Mouse (Mus musculus) hindbrain, embryonic 15.5 days (tissue): ENCODE results near the gene Nme3. TPM values are rescaled to one million over a fixed set of nuclear protein-coding genes. Genes with fewer than 3 reads are reported as not detected.
A peak's percentile ranks its signal among the peaks of the same experiment; 100 is the strongest.

Experiments used
- ATAC-seq: fragments of 200-750 bp; cut with Nextera tagmentation; 2 replicates; pipeline ENCODE4 v1.8.0; 2017; ENCODE audit warnings: low read depth, moderate number of reproducible peaks, moderate TSS enrichment; ENCODE audit not compliant: low FRiP score
- H3K27ac ChIP-seq: fragments of 300-500 bp; sonication (generic); replicated peaks from 2 replicates; pipeline ENCODE4 v1.5.1; 2015; ENCODE audit warnings: mild to moderate bottlenecking, inconsistent platforms
- H3K27me3 ChIP-seq: fragments of 300-500 bp; sonication (generic); 2 replicates; pipeline ENCODE4 v1.6.1; 2015; ENCODE audit warnings: control low read depth, inconsistent platforms
- H3K36me3 ChIP-seq: fragments of 300-500 bp; sonication (generic); 2 replicates; pipeline ENCODE4 v1.6.1; 2015; ENCODE audit warnings: control low read depth, inconsistent platforms
- H3K4me1 ChIP-seq: fragments of 300-500 bp; sonication (generic); replicated peaks from 2 replicates; pipeline ENCODE4 v1.6.1; 2015; ENCODE audit warnings: control low read depth, inconsistent platforms
- H3K4me2 ChIP-seq: fragments of 300-500 bp; sonication (generic); 2 replicates; pipeline ENCODE4 v1.6.1; 2015; ENCODE audit warnings: moderate library complexity, mild to moderate bottlenecking, inconsistent platforms
- H3K4me3 ChIP-seq: fragments of 300-500 bp; sonication (generic); 2 replicates; pipeline ENCODE4 v1.5.1; 2015; ENCODE audit warnings: mild to moderate bottlenecking, inconsistent platforms
- H3K9ac ChIP-seq: fragments of 300-500 bp; sonication (generic); 2 replicates; pipeline ENCODE4 v1.6.1; 2015; ENCODE audit warnings: inconsistent platforms
- H3K9me3 ChIP-seq: fragments of 300-500 bp; sonication (generic); 2 replicates; pipeline ENCODE4 v1.6.1; 2016; ENCODE audit warnings: control low read depth, inconsistent platforms
- WGBS: fragments of 180-500 bp; shearing (Covaris S2); methylation state at CpG from one replicate; pipeline ENCODE4 v1.1.7; 2015; 5-methylcytosine and 5-hydroxymethylcytosine counted together
- polyA plus RNA-seq: library from polyadenylated mRNA; unstranded; fragments of >200 nt; fragmentation: Nextera tagmentation; extraction: Ambion mirVana; gene quantifications from 2 replicates; pipeline ENCODE4 v1.2.1, GENCODE M21; 2015

The Nme3 gene
- polyA plus RNA-seq, 1 experiment from 2014 or later: 81.6 TPM

- no peaks in the 10 kb centered on the region for H3K9me3 ChIP-seq
- peak within 1 kb of the TSS; percentile 97 for H3K4me2 ChIP-seq
- peak within 1 kb of the TSS; percentile 82 for H3K4me3 ChIP-seq
- peak; percentile 73 for ATAC-seq
- H3K9ac ChIP-seq: peak within 1 kb of the TSS; percentile 87
- peak within 1 kb of the TSS; percentile 79 for H3K27ac ChIP-seq
- no peaks in the 10 kb centered on the region for H3K27me3 ChIP-seq
- H3K4me1 ChIP-seq: peaks cover 46% of the 10 kb centered on the region
- peaks cover 59% of the 10 kb centered on the region for H3K36me3 ChIP-seq
- 0% methylated on average over 62 of the region's 62 CpGs for WGBS
Measured at GRCm38 (mm10) chr17:24894995-24895547, 1.2 kb upstream of the Nme3 start, which contains the start of the genes Eme2 and Mrps34. TSS of gene Eme2 (minus strand) at chr17:24895087. TSS of gene Mrps34 (plus strand) at chr17:24895116.

GRCm38 (mm10) chr17:24895571-24896240 is 594 bp upstream of the Nme3 start:
- H3K27ac ChIP-seq: peak overlapping the region; percentile 79
- ATAC-seq: no peak
- peaks cover 60% of the 10 kb centered on the region for H3K36me3 ChIP-seq
- H3K4me3 ChIP-seq: peak overlapping the region; percentile 82
- H3K9me3 ChIP-seq: no peaks in the 10 kb centered on the region
- peak overlapping the region; percentile 87 for H3K9ac ChIP-seq
- H3K27me3 ChIP-seq: no peaks in the 10 kb centered on the region
- 14% methylated on average over 23 of the region's 23 CpGs for WGBS
- peaks cover 46% of the 10 kb centered on the region for H3K4me1 ChIP-seq
- peak overlapping the region; percentile 97 for H3K4me2 ChIP-seq

- H3K27ac ChIP-seq: peak overlapping the region; percentile 79
Measured at GRCm38 (mm10) chr17:24896993-24897269, 631 bp downstream of the Nme3 start.

GRCm38 (mm10) chr17:24897600-24897999 is 1.3 kb downstream of the Nme3 start:
- Histone ChIP-seq H3K9ac (peak overlapping the region; percentile 87), H3K4me3 (peak overlapping the region; percentile 82), H3K27me3 (no peaks in the 10 kb centered on the region), H3K36me3 (peaks cover 60% of the 10 kb centered on the region), H3K4me1 (peaks cover 46% of the 10 kb centered on the region), H3K4me2 (peak overlapping the region; percentile 97), H3K9me3 (no peaks in the 10 kb centered on the region), H3K27ac (no peak overlapping the region)
- WGBS: 72% methylated on average over 4 of the region's 4 CpGs
- ATAC-seq: no peak

More at GRCm38 (mm10) chr17:24896993-24897269, 631 bp downstream of the Nme3 start:
- 25% methylated on average over 11 of the region's 11 CpGs for WGBS
- peak overlapping the region; percentile 87 for H3K9ac ChIP-seq
- H3K36me3 ChIP-seq: peaks cover 61% of the 10 kb centered on the region
- H3K4me1 ChIP-seq: peaks cover 46% of the 10 kb centered on the region
- peak overlapping the region; percentile 97 for H3K4me2 ChIP-seq
- ATAC-seq: no peak
- H3K4me3 ChIP-seq: peak overlapping the region; percentile 82
- H3K9me3 ChIP-seq: no peaks in the 10 kb centered on the region
- H3K27me3 ChIP-seq: no peaks in the 10 kb centered on the region

- Histone ChIP-seq H3K27ac (no peak overlapping the region), H3K4me3 (peak overlapping the region; percentile 82), H3K36me3 (peaks cover 60% of the 10 kb centered on the region), H3K27me3 (no peaks in the 10 kb centered on the region), H3K4me2 (0 out of 2 replicates have a peak overlapping the region, but pooled peaks have one; percentile 97), H3K9me3 (no peaks in the 10 kb centered on the region), H3K9ac (peak overlapping the region; percentile 87; the same call in 1 of the 2 replicates), H3K4me1 (peaks cover 41% of the 10 kb centered on the region)
- ATAC-seq: no peak
- 78% methylated on average over 4 of the region's 4 CpGs for WGBS
Measured at GRCm38 (mm10) chr17:24898041-24898854, 1.9 kb downstream of the Nme3 start.

- no peak for ATAC-seq
- H3K4me2 ChIP-seq: no peak overlapping the region
- no peaks in the 10 kb centered on the region for H3K9me3 ChIP-seq
- H3K4me3 ChIP-seq: no peak overlapping the region
- peaks cover 32% of the 10 kb centered on the region for H3K4me1 ChIP-seq
- H3K27me3 ChIP-seq: no peaks in the 10 kb centered on the region
- WGBS: 76% methylated on average over 5 of the region's 5 CpGs
- H3K9ac ChIP-seq: no peak overlapping the region
- H3K36me3 ChIP-seq: peaks cover 64% of the 10 kb centered on the region
- no peak overlapping the region for H3K27ac ChIP-seq
Measured at GRCm38 (mm10) chr17:24899153-24899552, 2.9 kb downstream of the Nme3 start.

GRCm38 (mm10) chr17:24900014-24900413 is 3.7 kb downstream of the Nme3 start:
- no peak overlapping the region for H3K4me2 ChIP-seq
- no peak overlapping the region for H3K9ac ChIP-seq
- peaks cover 29% of the 10 kb centered on the region for H3K4me1 ChIP-seq
- H3K27ac ChIP-seq: no peak overlapping the region
- no peaks in the 10 kb centered on the region for H3K9me3 ChIP-seq
- 94% methylated on average over 6 of the region's 6 CpGs for WGBS
- no peak for ATAC-seq
- H3K4me3 ChIP-seq: no peak overlapping the region
- no peaks in the 10 kb centered on the region for H3K27me3 ChIP-seq
- peaks cover 73% of the 10 kb centered on the region for H3K36me3 ChIP-seq

GRCm38 (mm10) chr17:24902124-24902523 is 5.8 kb downstream of the Nme3 start:
- H3K9ac ChIP-seq: no peak overlapping the region
- H3K4me2 ChIP-seq: no peak overlapping the region
- no peak for ATAC-seq
- peaks cover 13% of the 10 kb centered on the region for H3K4me1 ChIP-seq
- no peak overlapping the region for H3K4me3 ChIP-seq
- no peaks in the 10 kb centered on the region for H3K9me3 ChIP-seq
- 96% methylated on average over 5 of the region's 5 CpGs for WGBS
- no peaks in the 10 kb centered on the region for H3K27me3 ChIP-seq
- peaks cover 94% of the 10 kb centered on the region for H3K36me3 ChIP-seq
- no peak overlapping the region for H3K27ac ChIP-seq

GRCm38 (mm10) chr17:24902671-24903474 is 6.6 kb downstream of the Nme3 start:
- H3K4me3 ChIP-seq: no peak overlapping the region
- H3K9ac ChIP-seq: no peak overlapping the region
- no peak overlapping the region for H3K4me2 ChIP-seq
- H3K27me3 ChIP-seq: no peaks in the 10 kb centered on the region
- peaks cover 97% of the 10 kb centered on the region for H3K36me3 ChIP-seq
- H3K9me3 ChIP-seq: no peaks in the 10 kb centered on the region
- peaks cover 5% of the 10 kb centered on the region for H3K4me1 ChIP-seq
- H3K27ac ChIP-seq: no peak overlapping the region
- 67% methylated on average over 9 of the region's 9 CpGs for WGBS
- no peak for ATAC-seq

GRCm38 (mm10) chr17:24903767-24904166 is 7.5 kb downstream of the Nme3 start:
- H3K36me3 ChIP-seq: peaks cover 99% of the 10 kb centered on the region
- no peaks in the 10 kb centered on the region for H3K27me3 ChIP-seq
- H3K4me2 ChIP-seq: no peak overlapping the region
- no peak for ATAC-seq
- no peaks in the 10 kb centered on the region for H3K9me3 ChIP-seq
- WGBS: 93% methylated on average over 9 of the region's 9 CpGs
- no peak overlapping the region for H3K27ac ChIP-seq
- no peak overlapping the region for H3K9ac ChIP-seq
- no peak overlapping the region for H3K4me3 ChIP-seq
- H3K4me1 ChIP-seq: no peaks in the 10 kb centered on the region

GRCm38 (mm10) chr17:24907591-24907990 is 11.3 kb downstream of the Nme3 start:
- Histone ChIP-seq H3K9me3 (no peaks in the 10 kb centered on the region), H3K4me1 (no peaks in the 10 kb centered on the region), H3K27me3 (no peaks in the 10 kb centered on the region), H3K27ac (no peak overlapping the region), H3K9ac (no peak overlapping the region), H3K4me2 (no peak overlapping the region), H3K36me3 (peaks cover 100% of the 10 kb centered on the region), H3K4me3 (no peak overlapping the region)
- no peak for ATAC-seq
- 94% methylated on average over 2 of the region's 2 CpGs for WGBS
